Mouse (Mus musculus): ENCODE measurements around the gene B3galt4. TPM values are rescaled to one million over a fixed set of nuclear protein-coding genes. Genes with fewer than 3 reads are reported as not detected.
"Not testable (repeated sequence)": the region's sequence is repeated elsewhere in the genome, so short reads cannot be mapped to it uniquely, and the experiment has no call there.

The B3galt4 gene
- polyA plus RNA-seq, 1 experiment from 2014 or later = 3.8 TPM

- Histone ChIP-seq H3K4me2 (ENCODE audit: low read length) (no peak overlapping the region), H3K4me3 (ENCODE audit: control insufficient read depth in 1 of 2, insufficient read depth in 1 of 2, low read depth in 1 of 2, low read length in 2 of 2) (no peak overlapping the region), H3K27me3 (ENCODE audit: control insufficient read depth, insufficient read depth, low read length) (no peaks in the 10 kb centered on the region), H3K36me3 (ENCODE audit: control insufficient read depth, insufficient read depth, low read length) (peaks cover 47% of the 10 kb centered on the region), H3K9me3 (ENCODE audit: control insufficient read depth, low read length) (no peaks in the 10 kb centered on the region), H3K4me1 (ENCODE audit: control insufficient read depth in 2 of 2, insufficient read depth in 2 of 2, low read length in 2 of 2) (peaks cover 7 to 19% of the 10 kb centered on the region in 2 experiments; a peak in 2 of 4 replicates), H3K9ac (ENCODE audit: low read length) (no peak overlapping the region), H3K27ac (replicated peaks in 1 of 2; ENCODE audit: control insufficient read depth in 1 of 2, insufficient read depth in 1 of 2, low read depth in 2 of 2, low read length in 2 of 2) (no peak overlapping the region)
- ATAC-seq (ENCODE audit: insufficient number of reproducible peaks, insufficient read depth, low FRiP score, low read depth) = no peak
- 89% methylated on average over 31 of the region's 31 CpGs for WGBS
Observed at GRCm38 (mm10) chr17:33911052-33911812, 40.1 kb downstream of the B3galt4 start.

DNA sequence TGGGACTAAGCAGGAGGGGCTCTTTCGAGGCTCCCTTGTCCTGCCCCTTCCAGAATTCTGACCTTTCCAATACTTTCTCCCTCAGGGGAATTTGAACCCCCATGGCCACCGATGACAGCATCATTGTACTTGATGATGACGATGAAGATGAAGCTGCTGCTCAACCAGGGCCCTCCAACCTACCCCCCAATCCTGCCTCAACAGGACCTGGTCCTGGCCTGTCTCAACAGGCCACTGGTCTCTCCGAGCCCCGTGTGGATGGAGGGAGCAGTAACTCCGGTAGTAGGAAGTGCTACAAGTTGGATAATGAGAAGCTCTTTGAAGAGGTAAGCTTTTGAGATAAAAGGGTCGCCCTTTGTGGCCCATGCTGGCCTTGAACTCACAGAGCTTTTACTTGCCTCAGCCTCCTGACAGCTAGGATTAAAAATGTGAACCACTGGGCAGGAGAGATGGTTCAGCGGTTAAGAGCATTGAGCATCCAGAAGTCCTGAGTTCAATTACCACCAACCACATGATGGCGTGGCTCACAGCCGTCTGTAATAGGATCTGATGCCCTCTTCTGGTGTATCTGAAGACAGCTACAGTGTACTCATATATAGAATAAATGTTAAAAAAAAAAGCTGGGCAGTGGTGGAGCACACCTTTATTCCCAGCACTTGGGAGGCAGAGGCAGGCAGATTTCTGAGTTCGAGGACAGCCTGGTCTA is 40.8 kb downstream of the B3galt4 start:
- H3K27ac ChIP-seq (replicated peaks in 1 of 2; ENCODE audit: control insufficient read depth in 1 of 2, insufficient read depth in 1 of 2, low read depth in 2 of 2, low read length in 2 of 2) = peak overlapping the region in 1 of 2 experiments; percentile 92; a peak in 1 of 4 replicates
- no peaks in the 10 kb centered on the region for H3K27me3 ChIP-seq (ENCODE audit: control insufficient read depth, insufficient read depth, low read length)
- ATAC-seq (ENCODE audit: insufficient number of reproducible peaks, insufficient read depth, low FRiP score, low read depth) = no peak
- peak overlapping the region; percentile 93 for H3K9ac ChIP-seq (ENCODE audit: low read length)
- H3K4me3 ChIP-seq (ENCODE audit: control insufficient read depth in 1 of 2, insufficient read depth in 1 of 2, low read depth in 1 of 2, low read length in 2 of 2) = peak overlapping the region; percentile 59 to 85
- peak overlapping the region; percentile 93 for H3K4me2 ChIP-seq (ENCODE audit: low read length)
- H3K36me3 ChIP-seq (ENCODE audit: control insufficient read depth, insufficient read depth, low read length) = peaks cover 47% of the 10 kb centered on the region
- H3K4me1 ChIP-seq (ENCODE audit: control insufficient read depth in 2 of 2, insufficient read depth in 2 of 2, low read length in 2 of 2) = peaks cover 7 to 19% of the 10 kb centered on the region in 2 experiments; a peak in 2 of 4 replicates
- H3K9me3 ChIP-seq (ENCODE audit: control insufficient read depth, low read length) = no peaks in the 10 kb centered on the region
- 49% methylated on average over 11 of the region's 11 CpGs for WGBS

DNA sequence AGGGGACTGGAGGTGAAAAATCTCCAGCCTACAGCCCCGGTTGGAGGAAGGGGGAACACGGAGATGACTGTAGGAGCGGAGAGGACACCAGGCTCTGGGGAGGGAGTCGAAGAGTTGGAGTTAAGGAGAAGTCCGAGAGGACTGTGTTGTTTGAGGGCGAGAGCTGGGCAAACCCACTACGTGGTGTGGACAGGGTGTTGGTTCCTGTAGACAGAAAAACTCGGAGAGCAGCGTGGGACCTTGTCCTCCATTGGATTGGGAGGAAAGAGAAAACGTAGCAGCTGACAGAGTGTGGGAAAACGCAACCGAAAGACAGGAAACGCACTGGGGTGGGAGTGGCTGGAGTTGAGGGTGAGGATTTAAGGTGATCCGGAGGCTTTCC is 41.4 kb downstream of the B3galt4 start:
- peak; percentile 0; the same call in 1 of the 2 replicates for ATAC-seq (ENCODE audit: insufficient number of reproducible peaks, insufficient read depth, low FRiP score, low read depth)
- Histone ChIP-seq H3K27ac (replicated peaks in 1 of 2; ENCODE audit: control insufficient read depth in 1 of 2, insufficient read depth in 1 of 2, low read depth in 2 of 2, low read length in 2 of 2) (peak overlapping the region; percentile 43 to 92), H3K36me3 (ENCODE audit: control insufficient read depth, insufficient read depth, low read length) (peaks cover 43% of the 10 kb centered on the region), H3K9ac (ENCODE audit: low read length) (peak overlapping the region; percentile 93), H3K9me3 (ENCODE audit: control insufficient read depth, low read length) (no peaks in the 10 kb centered on the region), H3K4me2 (ENCODE audit: low read length) (peak overlapping the region; percentile 93), H3K4me3 (ENCODE audit: control insufficient read depth in 1 of 2, insufficient read depth in 1 of 2, low read depth in 1 of 2, low read length in 2 of 2) (peak overlapping the region; percentile 59 to 85), H3K27me3 (ENCODE audit: control insufficient read depth, insufficient read depth, low read length) (no peaks in the 10 kb centered on the region), H3K4me1 (ENCODE audit: control insufficient read depth in 2 of 2, insufficient read depth in 2 of 2, low read length in 2 of 2) (peaks cover 5 to 15% of the 10 kb centered on the region in 2 experiments; a peak in 2 of 4 replicates)
- WGBS = under 1% methylated on average over 14 of the region's 14 CpGs

DNA sequence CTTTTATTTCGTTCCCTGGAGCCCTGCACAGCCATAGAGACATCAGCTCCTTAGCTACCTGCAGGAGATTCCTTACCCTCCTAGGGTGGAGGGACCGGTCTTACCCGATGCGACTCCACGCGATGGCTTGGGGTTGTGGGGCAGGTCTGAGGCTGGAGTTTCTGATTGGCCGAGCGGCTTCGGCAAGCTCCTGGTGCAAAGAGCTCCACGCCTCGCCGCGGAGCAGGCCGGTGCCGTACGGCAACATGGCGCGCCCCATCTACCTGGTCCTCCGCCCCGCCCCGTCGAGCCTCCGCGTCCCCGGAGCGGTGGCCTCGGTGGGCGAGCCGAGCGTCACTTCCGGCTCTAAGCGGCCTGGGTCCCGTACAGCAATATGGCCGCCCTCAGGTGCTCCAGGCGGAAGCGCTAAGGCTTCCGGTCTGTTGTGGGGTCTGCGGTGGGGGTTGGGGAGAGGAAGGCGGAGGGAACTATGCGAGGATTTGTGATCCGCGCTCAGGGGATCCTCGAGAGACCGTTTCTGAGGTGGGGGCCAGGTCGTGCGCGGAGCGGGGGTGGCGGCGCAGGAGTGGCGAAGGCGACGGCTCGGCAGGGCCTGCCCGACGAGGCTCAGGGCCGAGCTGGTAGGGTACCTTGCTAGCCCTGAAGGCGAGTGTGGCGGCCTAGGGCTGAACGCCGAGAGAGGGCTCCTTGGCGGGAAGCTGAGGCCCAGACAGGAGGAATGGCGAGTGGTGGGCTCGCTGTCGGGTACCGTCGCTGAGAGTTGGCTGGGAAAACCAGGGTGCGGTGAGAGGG is 42.0 kb downstream of the B3galt4 start, which contains the start of gene Daxx:
Gene Daxx, plus strand, starts transcription at position 338 of the 792 bp plus-strand sequence.
- H3K27ac ChIP-seq (replicated peaks in 1 of 2; ENCODE audit: control insufficient read depth in 1 of 2, insufficient read depth in 1 of 2, low read depth in 2 of 2, low read length in 2 of 2) = peak within 1 kb of the TSS; percentile 43 to 92
- H3K4me2 ChIP-seq (ENCODE audit: low read length) = peak within 1 kb of the TSS; percentile 93
- ATAC-seq (ENCODE audit: insufficient number of reproducible peaks, insufficient read depth, low FRiP score, low read depth) = peak; percentile 95
- peak within 1 kb of the TSS; percentile 59 to 85 for H3K4me3 ChIP-seq (ENCODE audit: control insufficient read depth in 1 of 2, insufficient read depth in 1 of 2, low read depth in 1 of 2, low read length in 2 of 2)
- H3K4me1 ChIP-seq (ENCODE audit: control insufficient read depth in 2 of 2, insufficient read depth in 2 of 2, low read length in 2 of 2) = peaks cover 5 to 13% of the 10 kb centered on the region in 2 experiments; a peak in 2 of 4 replicates
- no peaks in the 10 kb centered on the region for H3K27me3 ChIP-seq (ENCODE audit: control insufficient read depth, insufficient read depth, low read length)
- 1% methylated on average over 68 of the region's 68 CpGs for WGBS
- H3K9me3 ChIP-seq (ENCODE audit: control insufficient read depth, low read length) = no peaks in the 10 kb centered on the region
- peaks cover 37% of the 10 kb centered on the region for H3K36me3 ChIP-seq (ENCODE audit: control insufficient read depth, insufficient read depth, low read length)
- peak within 1 kb of the TSS; percentile 93 for H3K9ac ChIP-seq (ENCODE audit: low read length)

- ATAC-seq (ENCODE audit: insufficient number of reproducible peaks, insufficient read depth, low FRiP score, low read depth) = peak; percentile 48; the same call in 1 of the 2 replicates
- peak overlapping the region; percentile 55 to 85 for H3K4me3 ChIP-seq (ENCODE audit: control insufficient read depth in 1 of 2, insufficient read depth in 1 of 2, low read depth in 1 of 2, low read length in 2 of 2)
- peak overlapping the region; percentile 71 for H3K9ac ChIP-seq (ENCODE audit: low read length)
- no peaks in the 10 kb centered on the region for H3K27me3 ChIP-seq (ENCODE audit: control insufficient read depth, insufficient read depth, low read length)
- peaks cover 29% of the 10 kb centered on the region for H3K36me3 ChIP-seq (ENCODE audit: control insufficient read depth, insufficient read depth, low read length)
- H3K27ac ChIP-seq (replicated peaks in 1 of 2; ENCODE audit: control insufficient read depth in 1 of 2, insufficient read depth in 1 of 2, low read depth in 2 of 2, low read length in 2 of 2) = peak overlapping the region; percentile 34 to 92
- H3K4me1 ChIP-seq (ENCODE audit: control insufficient read depth in 2 of 2, insufficient read depth in 2 of 2, low read length in 2 of 2) = peaks cover 5 to 13% of the 10 kb centered on the region in 2 experiments; a peak in 2 of 4 replicates
- no peaks in the 10 kb centered on the region for H3K9me3 ChIP-seq (ENCODE audit: control insufficient read depth, low read length)
- under 1% methylated on average over 43 of the region's 44 CpGs for WGBS
- peak overlapping the region; percentile 93 for H3K4me2 ChIP-seq (ENCODE audit: low read length)
Observed at GRCm38 (mm10) chr17:33908331-33909076, 42.8 kb downstream of the B3galt4 start.

DNA sequence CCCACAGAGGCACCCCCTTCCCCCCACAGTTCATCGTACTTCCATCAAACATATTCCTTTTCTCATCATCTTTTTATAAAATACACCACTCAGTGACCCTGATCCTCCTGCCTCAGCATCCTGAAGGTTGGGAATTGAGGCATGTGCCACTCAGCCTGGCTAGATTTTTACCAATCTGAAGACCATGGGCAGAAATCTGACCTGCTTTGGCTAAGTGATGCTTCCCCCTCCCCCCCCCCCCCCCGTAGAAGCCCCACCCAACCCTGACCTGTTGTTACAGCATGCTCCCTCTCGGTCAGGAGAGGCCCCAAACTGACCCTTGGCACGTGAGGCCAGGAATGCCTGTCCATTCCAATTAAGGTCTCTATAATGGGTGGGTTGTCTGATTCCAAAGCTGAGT is 46.5 kb downstream of the B3galt4 start, which contains the start of gene Platr17:
Gene Platr17, plus strand, starts transcription at position 301 of the 400 bp plus-strand sequence.
- not testable (repeated sequence) for H3K27me3 ChIP-seq (ENCODE audit: control insufficient read depth, insufficient read depth, low read length); H3K9me3 ChIP-seq (ENCODE audit: control insufficient read depth, low read length); H3K27ac ChIP-seq (replicated peaks in 1 of 2; ENCODE audit: control insufficient read depth in 1 of 2, insufficient read depth in 1 of 2, low read depth in 2 of 2, low read length in 2 of 2); H3K4me2 ChIP-seq (ENCODE audit: low read length); H3K9ac ChIP-seq (ENCODE audit: low read length); ATAC-seq (ENCODE audit: insufficient number of reproducible peaks, insufficient read depth, low FRiP score, low read depth); H3K36me3 ChIP-seq (ENCODE audit: control insufficient read depth, insufficient read depth, low read length); H3K4me1 ChIP-seq (ENCODE audit: control insufficient read depth in 2 of 2, insufficient read depth in 2 of 2, low read length in 2 of 2); H3K4me3 ChIP-seq (ENCODE audit: control insufficient read depth in 1 of 2, insufficient read depth in 1 of 2, low read depth in 1 of 2, low read length in 2 of 2)
- WGBS = 39% methylated on average over 4 of the region's 4 CpGs
